Comparison of ENCODE assay signal across 8 mouse cellular contexts in the genomic region with DNA sequence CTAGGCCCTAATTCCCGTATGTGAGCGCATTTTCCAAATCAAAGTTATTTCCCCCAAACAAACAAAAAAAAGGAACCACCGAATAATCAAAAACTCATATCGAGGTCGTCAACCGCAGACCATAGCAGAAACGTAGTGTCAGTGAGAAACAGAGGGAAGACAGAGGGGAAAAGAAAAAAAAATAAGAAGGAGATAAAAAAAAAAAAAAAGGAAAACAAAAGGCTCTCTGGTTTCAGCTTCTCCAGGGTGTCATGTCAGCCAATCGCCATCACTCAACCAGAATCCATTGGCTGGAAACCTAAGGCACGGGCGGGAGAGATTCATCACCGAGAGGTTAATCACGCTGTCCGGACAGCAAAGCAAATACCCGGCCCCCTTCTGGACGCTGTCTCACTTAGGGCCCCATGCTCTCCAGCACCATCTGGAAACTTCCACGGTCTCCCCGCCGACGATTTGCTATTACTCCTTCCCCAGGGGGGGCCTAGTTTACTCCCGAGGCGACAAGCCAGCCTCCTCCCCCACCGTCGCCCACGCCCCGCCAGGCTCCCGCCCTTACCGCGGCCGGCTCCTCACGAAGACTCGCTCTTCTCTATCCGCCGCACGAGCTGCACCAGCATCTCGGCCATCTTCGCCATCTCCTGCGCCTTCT. TPM values are rescaled to one million over a fixed set of nuclear protein-coding genes. Genes with fewer than 3 reads are reported as not detected.
DNase-seq lines count a peak whose midpoint lies in the region; ATAC-seq and TF ChIP-seq lines count a peak whose summit lies in the region.
"Not testable (repeated sequence)": the region's sequence is repeated elsewhere in the genome, so short reads cannot be mapped to it uniquely, and the experiment has no call there.

No protein-coding gene starts in this region.

- peak overlapping the region; percentile 70 for H3K4me3 ChIP-seq in bone marrow macrophage, adult 2 months (ENCODE audit: insufficient read depth, low read length)
- peak overlapping the region; percentile 67 for H3K4me3 ChIP-seq in embryonic facial prominence, embryonic 15.5 days (replicated peaks)
- H3K4me3 ChIP-seq in limb, embryonic 13.5 days: peak overlapping the region; percentile 70
- peak overlapping the region; percentile 64 for H3K4me3 ChIP-seq in midbrain, embryonic 14.5 days (replicated peaks; ENCODE audit: low read depth, low read length)
- peak overlapping the region; percentile 65 for H3K4me3 ChIP-seq in spleen, adult 2 months (ENCODE audit: extremely low read depth, insufficient read depth, insufficient read length)

- not testable (repeated sequence) for TF ChIP-seq POLR2A in bone marrow macrophage, adult 2 months (IDR thresholded peaks at IDR 0.05; ENCODE audit: borderline replicate concordance, low read depth, low read length); spleen, adult 2 months (IDR thresholded peaks at IDR 0.05; ENCODE audit: low read depth, low read length)

- DNase-seq in B cell, adult 2 months: peak; percentile 65 to 69
- DNase-seq in heart, adult 9 months (ENCODE audit: low spot score in 2 of 2): peak; percentile 68 to 74
- peak; percentile 46 for DNase-seq in kidney, adult 9 months
- peak; percentile 70 for DNase-seq in midbrain, embryonic 14.5 days
- peak; percentile 28 to 50 for DNase-seq in spleen, adult 2 months (ENCODE audit: low read depth in 1 of 2, low spot score in 2 of 2)

- not testable (repeated sequence) for H3K27me3 ChIP-seq in embryonic facial prominence, embryonic 15.5 days; limb, embryonic 13.5 days; midbrain, embryonic 14.5 days (ENCODE audit: control insufficient read depth, insufficient read depth, low read length); spleen, adult 2 months (ENCODE audit: control insufficient read depth, insufficient read depth, low read length)

- peak; percentile 63 for ATAC-seq in embryonic facial prominence, embryonic 15.5 days (ENCODE audit: insufficient number of reproducible peaks, low FRiP score, low TSS enrichment, low read depth)
- peak; percentile 60 for ATAC-seq in limb, embryonic 13.5 days (ENCODE audit: low FRiP score, low read depth)
- ATAC-seq in midbrain, embryonic 14.5 days (ENCODE audit: low FRiP score, low TSS enrichment): peak; percentile 59

- peaks cover 31% of the 10 kb centered on the region for H3K4me1 ChIP-seq in bone marrow macrophage, adult 2 months (ENCODE audit: control insufficient read depth, insufficient read depth, low read length)
- H3K4me1 ChIP-seq in embryonic facial prominence, embryonic 15.5 days: peaks cover 12% of the 10 kb centered on the region
- not testable (repeated sequence) for H3K4me1 ChIP-seq in limb, embryonic 13.5 days; spleen, adult 2 months (ENCODE audit: control insufficient read depth, insufficient read depth, insufficient read length)
- peaks cover 13% of the 10 kb centered on the region for H3K4me1 ChIP-seq in midbrain, embryonic 14.5 days (ENCODE audit: control insufficient read depth, insufficient read depth, low read length)

- H3K36me3 ChIP-seq in embryonic facial prominence, embryonic 15.5 days: peaks cover 16% of the 10 kb centered on the region; the same call in 1 of the 2 replicates
- peaks cover 29% of the 10 kb centered on the region for H3K36me3 ChIP-seq in limb, embryonic 13.5 days
- H3K36me3 ChIP-seq in midbrain, embryonic 14.5 days (ENCODE audit: control insufficient read depth, insufficient read depth, low read length): peaks cover 13% of the 10 kb centered on the region
- not testable (repeated sequence) for H3K36me3 ChIP-seq in spleen, adult 2 months (ENCODE audit: control insufficient read depth, insufficient read depth, low read length)

- not testable (repeated sequence) for H3K9me3 ChIP-seq in embryonic facial prominence, embryonic 15.5 days (replicated peaks); limb, embryonic 13.5 days; midbrain, embryonic 14.5 days (ENCODE audit: control insufficient read depth, low read length)

- 3% methylated on average over 35 of the region's 37 CpGs for WGBS in embryonic facial prominence, embryonic 15.5 days
- WGBS in limb, embryonic 13.5 days: 3% methylated on average over 36 of the region's 37 CpGs
- 8% methylated on average over 37 of the region's 37 CpGs for WGBS in midbrain, embryonic 14.5 days
- 1% methylated on average over 36 of the region's 37 CpGs for WGBS in spleen, adult 2 months

- H3K4me2 ChIP-seq in embryonic facial prominence, embryonic 15.5 days (replicated peaks): peak overlapping the region; percentile 71
- peak overlapping the region; percentile 68 for H3K4me2 ChIP-seq in limb, embryonic 13.5 days (replicated peaks)
- H3K4me2 ChIP-seq in midbrain, embryonic 14.5 days (ENCODE audit: low read length): peak overlapping the region; percentile 72

- H3K27ac ChIP-seq in bone marrow macrophage, adult 2 months (ENCODE audit: insufficient read depth, low read depth, low read length): peak overlapping the region; percentile 86
- peak overlapping the region; percentile 98 for H3K27ac ChIP-seq in embryonic facial prominence, embryonic 15.5 days (replicated peaks)
- peak overlapping the region; percentile 97 for H3K27ac ChIP-seq in limb, embryonic 13.5 days
- H3K27ac ChIP-seq in midbrain, embryonic 14.5 days (replicated peaks; ENCODE audit: low read depth, low read length): peak overlapping the region; percentile 91
- H3K27ac ChIP-seq in spleen, adult 2 months (ENCODE audit: insufficient read depth, low read length): peak overlapping the region; percentile 98

- not testable (repeated sequence) for TF ChIP-seq CTCF in bone marrow macrophage, adult 2 months (IDR thresholded peaks at IDR 0.05; ENCODE audit: low read depth, low read length); spleen, adult 2 months (IDR thresholded peaks at IDR 0.05; ENCODE audit: extremely low read depth, insufficient read depth, insufficient read length, insufficient replicate concordance)

- H3K9ac ChIP-seq in embryonic facial prominence, embryonic 15.5 days: peak overlapping the region; percentile 68
- peak overlapping the region; percentile 91 for H3K9ac ChIP-seq in limb, embryonic 13.5 days
- H3K9ac ChIP-seq in midbrain, embryonic 14.5 days (replicated peaks; ENCODE audit: low read length): peak overlapping the region; percentile 73

RNA-seq across cellular contexts. Expression of a gene that starts 0.8 kb away (rescaled TPM):
- polyA plus RNA-seq in bone marrow macrophage, adult 2 months (2012; ENCODE audit: insufficient read depth, insufficient read length, missing spikeins): 280 and 308 TPM in 2 replicates
- 531 and 564 TPM in 2 replicates for polyA plus RNA-seq in embryonic facial prominence, embryonic 15.5 days (2015; fragmentation: Nextera tagmentation; extraction: Ambion mirVana)
- 546 and 583 TPM in 2 replicates for polyA plus RNA-seq in limb, embryonic 13.5 days (2015; fragmentation: Nextera tagmentation; extraction: Ambion mirVana)
- 355 and 360 TPM in 2 replicates for polyA plus RNA-seq in midbrain, embryonic 14.5 days (2014; fragmentation: Nextera tagmentation; extraction: Ambion mirVana)
- polyA plus RNA-seq in spleen, adult 2 months (2012; rRNA removed): 47.5 and 74.2 TPM in 2 replicates

RNA-seq across cellular contexts. Expression of a gene that starts 34.7 kb away (rescaled TPM):
- polyA plus RNA-seq in bone marrow macrophage, adult 2 months (2012; ENCODE audit: insufficient read depth, insufficient read length, missing spikeins): 86.1 and 111 TPM in 2 replicates
- 22.1 and 24.9 TPM in 2 replicates for polyA plus RNA-seq in embryonic facial prominence, embryonic 15.5 days (2015; fragmentation: Nextera tagmentation; extraction: Ambion mirVana)
- 9.4 and 11.0 TPM in 2 replicates for polyA plus RNA-seq in limb, embryonic 13.5 days (2015; fragmentation: Nextera tagmentation; extraction: Ambion mirVana)
- 7.8 and 10.3 TPM in 2 replicates for polyA plus RNA-seq in midbrain, embryonic 14.5 days (2014; fragmentation: Nextera tagmentation; extraction: Ambion mirVana)
- polyA plus RNA-seq in spleen, adult 2 months (2012; rRNA removed): 75.2 and 94.2 TPM in 2 replicates

RNA-seq across cellular contexts. Expression of a gene that starts 47.3 kb away (rescaled TPM):
- polyA plus RNA-seq in bone marrow macrophage, adult 2 months (2012; ENCODE audit: insufficient read depth, insufficient read length, missing spikeins): 16.8 and 16.9 TPM in 2 replicates
- polyA plus RNA-seq in embryonic facial prominence, embryonic 15.5 days (2015; fragmentation: Nextera tagmentation; extraction: Ambion mirVana): 31.2 and 34.1 TPM in 2 replicates
- 28.2 and 29.5 TPM in 2 replicates for polyA plus RNA-seq in limb, embryonic 13.5 days (2015; fragmentation: Nextera tagmentation; extraction: Ambion mirVana)
- 28.6 and 28.8 TPM in 2 replicates for polyA plus RNA-seq in midbrain, embryonic 14.5 days (2014; fragmentation: Nextera tagmentation; extraction: Ambion mirVana)
- polyA plus RNA-seq in spleen, adult 2 months (2012; rRNA removed): 20.5 and 35.5 TPM in 2 replicates

Comparison
In these comparisons a context has a peak if more than half of its experiments do, and no peak if none do; other contexts are left out.
1. Peak in every context shown above with its lines: DNase-seq, ATAC-seq, H3K4me3 ChIP-seq and H3K27ac ChIP-seq.